Mouse (Mus musculus): Measurements from ENCODE around the gene Slc52a3. TPM values are rescaled to one million over a fixed set of nuclear protein-coding genes. Genes with fewer than 3 reads are reported as not detected.

The Slc52a3 gene
- polyA plus RNA-seq, 1 experiment from 2014 or later = 0.64 TPM

- 1% methylated on average over 71 of the region's 82 CpGs for WGBS
- peaks cover 37% of the 10 kb centered on the region for H3K4me1 ChIP-seq (ENCODE audit: control insufficient read depth, insufficient read depth, low read length)
- peak overlapping the region; percentile 78 for H3K27ac ChIP-seq (ENCODE audit: low read depth, low read length)
- ATAC-seq (ENCODE audit: low FRiP score) = peak; percentile 68
- H3K4me2 ChIP-seq = peak overlapping the region; percentile 93
- H3K27me3 ChIP-seq (ENCODE audit: control insufficient read depth, insufficient read depth, low read length) = peaks cover 18% of the 10 kb centered on the region
- peak overlapping the region; percentile 35 for H3K4me3 ChIP-seq (ENCODE audit: low read depth, low read length)
- peak; percentile 93 for DNase-seq (ENCODE audit: low spot score, missing footprints)
- H3K9me3 ChIP-seq (ENCODE audit: control insufficient read depth, low read length) = no peaks in the 10 kb centered on the region
- peak overlapping the region; percentile 79 for H3K9ac ChIP-seq (ENCODE audit: low read length)
- H3K36me3 ChIP-seq (ENCODE audit: control insufficient read depth, insufficient read depth, low read length) = no peaks in the 10 kb centered on the region
Measured at GRCm38 (mm10) chr2:152048003-152048980, 52.0 kb downstream of the Slc52a3 start.

- no peaks in the 10 kb centered on the region for H3K9me3 ChIP-seq (ENCODE audit: control insufficient read depth, low read length)
- peak; percentile 97 for DNase-seq (ENCODE audit: low spot score, missing footprints)
- H3K4me3 ChIP-seq (ENCODE audit: low read depth, low read length) = peak overlapping the region; percentile 35
- H3K9ac ChIP-seq (ENCODE audit: low read length) = peak overlapping the region; percentile 79
- H3K4me1 ChIP-seq (ENCODE audit: control insufficient read depth, insufficient read depth, low read length) = peaks cover 37% of the 10 kb centered on the region
- WGBS = under 1% methylated on average over 24 of the region's 24 CpGs
- ATAC-seq (ENCODE audit: low FRiP score) = peak; percentile 46
- no peaks in the 10 kb centered on the region for H3K36me3 ChIP-seq (ENCODE audit: control insufficient read depth, insufficient read depth, low read length)
- H3K4me2 ChIP-seq = peak overlapping the region; percentile 93
- peaks cover 18% of the 10 kb centered on the region for H3K27me3 ChIP-seq (ENCODE audit: control insufficient read depth, insufficient read depth, low read length)
- peak overlapping the region; percentile 78 for H3K27ac ChIP-seq (ENCODE audit: low read depth, low read length)
Measured at GRCm38 (mm10) chr2:152048981-152049441, 52.7 kb downstream of the Slc52a3 start.

- DNase-seq (ENCODE audit: low spot score, missing footprints) = peak; percentile 96
Measured at GRCm38 (mm10) chr2:152049611-152050270, 53.4 kb downstream of the Slc52a3 start.

GRCm38 (mm10) chr2:152050316-152050715 is 54.0 kb downstream of the Slc52a3 start:
- no peaks in the 10 kb centered on the region for H3K9me3 ChIP-seq (ENCODE audit: control insufficient read depth, low read length)
- peaks cover 37% of the 10 kb centered on the region for H3K4me1 ChIP-seq (ENCODE audit: control insufficient read depth, insufficient read depth, low read length)
- peak overlapping the region; percentile 93 for H3K4me2 ChIP-seq
- H3K36me3 ChIP-seq (ENCODE audit: control insufficient read depth, insufficient read depth, low read length) = no peaks in the 10 kb centered on the region
- H3K27ac ChIP-seq (ENCODE audit: low read depth, low read length) = peak overlapping the region; percentile 78
- no peak overlapping the region for H3K4me3 ChIP-seq (ENCODE audit: low read depth, low read length)
- H3K27me3 ChIP-seq (ENCODE audit: control insufficient read depth, insufficient read depth, low read length) = peaks cover 18% of the 10 kb centered on the region
- ATAC-seq (ENCODE audit: low FRiP score) (peak; percentile 15; the same call in 1 of the 2 replicates), DNase-seq (ENCODE audit: low spot score, missing footprints) (peak; percentile 91)
- 4% methylated on average over 7 of the region's 7 CpGs for WGBS
- peak overlapping the region; percentile 36 for H3K9ac ChIP-seq (ENCODE audit: low read length)

More at GRCm38 (mm10) chr2:152049611-152050270, 53.4 kb downstream of the Slc52a3 start:
- Histone ChIP-seq H3K4me2 (peak overlapping the region; percentile 93), H3K4me3 (ENCODE audit: low read depth, low read length) (peak overlapping the region; percentile 35; the same call in 1 of the 2 replicates), H3K27ac (ENCODE audit: low read depth, low read length) (peak overlapping the region; percentile 78), H3K9me3 (ENCODE audit: control insufficient read depth, low read length) (no peaks in the 10 kb centered on the region), H3K36me3 (ENCODE audit: control insufficient read depth, insufficient read depth, low read length) (no peaks in the 10 kb centered on the region), H3K4me1 (ENCODE audit: control insufficient read depth, insufficient read depth, low read length) (peaks cover 37% of the 10 kb centered on the region), H3K9ac (ENCODE audit: low read length) (peak overlapping the region; percentile 79), H3K27me3 (ENCODE audit: control insufficient read depth, insufficient read depth, low read length) (peaks cover 18% of the 10 kb centered on the region)
- ATAC-seq (ENCODE audit: low FRiP score) = no peak
- WGBS = 5% methylated on average over 13 of the region's 13 CpGs

- peaks cover 40% of the 10 kb centered on the region for H3K4me1 ChIP-seq (ENCODE audit: control insufficient read depth, insufficient read depth, low read length)
- WGBS = 68% methylated on average over 3 of the region's 3 CpGs
- no peak for ATAC-seq (ENCODE audit: low FRiP score)
- H3K4me3 ChIP-seq (ENCODE audit: low read depth, low read length) = no peak overlapping the region
- DNase-seq (ENCODE audit: low spot score, missing footprints) = no peak
- H3K36me3 ChIP-seq (ENCODE audit: control insufficient read depth, insufficient read depth, low read length) = no peaks in the 10 kb centered on the region
- H3K9ac ChIP-seq (ENCODE audit: low read length) = no peak overlapping the region; the same call in 1 of the 2 replicates
- peaks cover 18% of the 10 kb centered on the region for H3K27me3 ChIP-seq (ENCODE audit: control insufficient read depth, insufficient read depth, low read length)
- no peak overlapping the region for H3K4me2 ChIP-seq
- no peak overlapping the region for H3K27ac ChIP-seq (ENCODE audit: low read depth, low read length)
- H3K9me3 ChIP-seq (ENCODE audit: control insufficient read depth, low read length) = no peaks in the 10 kb centered on the region
Measured at GRCm38 (mm10) chr2:152051985-152052384, 55.7 kb downstream of the Slc52a3 start.

- Histone ChIP-seq H3K27ac (ENCODE audit: low read depth, low read length) (no peak overlapping the region), H3K9me3 (ENCODE audit: control insufficient read depth, low read length) (no peaks in the 10 kb centered on the region), H3K9ac (ENCODE audit: low read length) (no peak overlapping the region), H3K4me3 (ENCODE audit: low read depth, low read length) (no peak overlapping the region), H3K4me1 (ENCODE audit: control insufficient read depth, insufficient read depth, low read length) (peaks cover 12% of the 10 kb centered on the region), H3K36me3 (ENCODE audit: control insufficient read depth, insufficient read depth, low read length) (no peaks in the 10 kb centered on the region), H3K4me2 (no peak overlapping the region), H3K27me3 (ENCODE audit: control insufficient read depth, insufficient read depth, low read length) (no peaks in the 10 kb centered on the region)
- no peak for DNase-seq (ENCODE audit: low spot score, missing footprints)
- ATAC-seq (ENCODE audit: low FRiP score) = no peak
- WGBS = 63% methylated on average over 1 of the region's 1 CpGs
Measured at GRCm38 (mm10) chr2:152055406-152055805, 59.1 kb downstream of the Slc52a3 start.

- no peak for DNase-seq (ENCODE audit: low spot score, missing footprints)
- Histone ChIP-seq H3K27me3 (ENCODE audit: control insufficient read depth, insufficient read depth, low read length) (no peaks in the 10 kb centered on the region), H3K4me3 (ENCODE audit: low read depth, low read length) (no peak overlapping the region), H3K4me1 (ENCODE audit: control insufficient read depth, insufficient read depth, low read length) (peaks cover 7% of the 10 kb centered on the region), H3K9ac (ENCODE audit: low read length) (peak overlapping the region; percentile 26), H3K27ac (ENCODE audit: low read depth, low read length) (peak overlapping the region; percentile 22; the same call in 1 of the 2 replicates), H3K9me3 (ENCODE audit: control insufficient read depth, low read length) (no peaks in the 10 kb centered on the region), H3K36me3 (ENCODE audit: control insufficient read depth, insufficient read depth, low read length) (no peaks in the 10 kb centered on the region), H3K4me2 (no peak overlapping the region)
- peak; percentile 76 for ATAC-seq (ENCODE audit: low FRiP score)
- 70% methylated on average over 19 of the region's 22 CpGs for WGBS
Measured at GRCm38 (mm10) chr2:152056368-152057251, 60.3 kb downstream of the Slc52a3 start.

- Histone ChIP-seq H3K9ac (ENCODE audit: low read length) (peak overlapping the region; percentile 26; the same call in 1 of the 2 replicates), H3K4me3 (ENCODE audit: low read depth, low read length) (no peak overlapping the region), H3K27ac (ENCODE audit: low read depth, low read length) (peak overlapping the region; percentile 22; the same call in 1 of the 2 replicates), H3K9me3 (ENCODE audit: control insufficient read depth, low read length) (no peaks in the 10 kb centered on the region), H3K4me2 (no peak overlapping the region), H3K36me3 (ENCODE audit: control insufficient read depth, insufficient read depth, low read length) (no peaks in the 10 kb centered on the region), H3K27me3 (ENCODE audit: control insufficient read depth, insufficient read depth, low read length) (no peaks in the 10 kb centered on the region), H3K4me1 (ENCODE audit: control insufficient read depth, insufficient read depth, low read length) (peaks cover 3% of the 10 kb centered on the region; the same call in 1 of the 2 replicates)
- ATAC-seq (ENCODE audit: low FRiP score) (no peak), DNase-seq (ENCODE audit: low spot score, missing footprints) (no peak)
- 72% methylated on average over 9 of the region's 9 CpGs for WGBS
Measured at GRCm38 (mm10) chr2:152057252-152057563, 60.9 kb downstream of the Slc52a3 start.

Data from midbrain, embryonic 11.5 days (tissue).